Mouse (Mus musculus) layer of hippocampus, adult 2 months (tissue): ENCODE data around the gene Rps6kl1. TPM values are rescaled to one million over a fixed set of nuclear protein-coding genes. Genes with fewer than 3 reads are reported as not detected.

Experiments
- DNase-seq, 2 experiments: peaks; one replicate each; pipeline ENCODE4 v3.0.0; 2022; ENCODE audit warnings: low spot score in 2 of 2
- H3K27ac ChIP-seq: fragments of 200-600 bp; 2 replicates; pipeline ENCODE4 v1.8.1; 2022
- H3K4me3 ChIP-seq: fragments of 200-600 bp; 2 replicates; pipeline ENCODE4 v1.8.1; 2022; ENCODE audit warnings: mild to moderate bottlenecking
- CTCF ChIP-seq: fragments of 200-600 bp; conservative IDR thresholded peaks from 2 replicates; pipeline ENCODE4 v1.8.1; 2022; ENCODE audit warnings: antibody characterized with exemption, mild to moderate bottlenecking, moderate library complexity
- total RNA-seq, 2 experiments: library from RNA; stranded (reverse); gene quantifications; 2 replicates each; pipeline ENCODE4 v1.2.3; 2021

The Rps6kl1 gene
- total RNA-seq, 2 experiments from 2014 or later, result 39.0 to 40.0 TPM

GRCm38 (mm10) chr12:85124751-85125150, 26.3 kb downstream of the Rps6kl1 start:
- no peak for TF ChIP-seq CTCF
- no peak overlapping the region for H3K27ac ChIP-seq
- DNase-seq, result no peak
- H3K4me3 ChIP-seq, result no peak overlapping the region

DNA sequence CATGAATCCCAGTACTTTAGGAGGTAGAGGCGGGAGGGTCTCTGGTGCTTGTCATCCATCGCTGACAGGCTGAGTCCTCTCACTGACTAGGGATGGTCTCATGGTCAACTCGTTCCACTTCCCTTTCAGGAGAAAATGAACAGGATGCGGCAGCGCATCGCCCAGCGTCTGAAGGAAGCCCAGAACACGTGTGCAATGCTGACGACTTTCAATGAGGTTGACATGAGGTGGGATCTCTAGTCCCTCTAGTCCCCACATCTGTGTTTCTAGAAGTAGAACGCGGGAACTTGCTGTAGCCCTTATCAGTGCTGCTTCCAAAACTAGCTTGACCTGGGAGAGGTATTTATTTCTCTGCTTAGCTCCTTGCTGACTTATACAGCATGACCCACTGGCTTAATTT, 27.4 kb downstream of the Rps6kl1 start:
- Histone ChIP-seq H3K27ac (no peak overlapping the region), H3K4me3 (no peak overlapping the region)
- DNase-seq, result no peak
- TF ChIP-seq CTCF, result no peak

- peak overlapping the region; percentile 18; the same call in 1 of the 2 replicates for H3K27ac ChIP-seq
These were observed 27.9 kb downstream of the Rps6kl1 start for GRCm38 (mm10) chr12:85123108-85123530.

DNA sequence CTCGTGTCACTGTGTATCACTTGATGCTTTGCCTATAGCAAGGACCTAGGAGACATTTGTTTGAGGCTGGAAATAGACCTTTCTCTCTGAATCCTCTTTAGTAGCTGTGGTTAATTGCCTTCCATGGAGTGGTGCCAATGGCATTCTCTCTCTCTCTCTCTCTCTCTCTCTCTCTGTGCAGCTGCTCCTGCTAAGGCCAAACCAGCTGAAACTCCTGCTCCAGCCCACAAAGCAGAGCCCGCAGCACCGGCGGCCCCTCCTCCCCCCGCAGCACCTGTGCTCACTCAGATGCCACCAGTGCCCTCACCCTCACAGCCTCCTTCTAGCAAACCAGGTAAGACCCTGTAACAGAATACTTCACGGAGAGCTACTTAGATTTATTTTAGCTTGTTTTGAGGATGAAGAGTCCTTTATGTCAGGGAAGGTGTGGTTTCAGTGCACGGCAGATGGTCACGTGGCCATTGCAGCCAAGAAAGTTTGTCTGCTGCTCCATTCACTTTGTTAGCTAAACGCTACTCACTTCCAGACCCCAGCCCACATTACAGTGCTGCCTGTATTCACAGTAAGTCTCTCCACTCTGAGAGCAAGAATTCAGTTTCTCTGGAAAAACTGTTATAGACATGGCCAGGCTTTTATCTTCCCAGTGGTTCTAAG, 29.1 kb downstream of the Rps6kl1 start:
- no peak overlapping the region for H3K27ac ChIP-seq
- no peak for DNase-seq
- no peak for TF ChIP-seq CTCF
- H3K4me3 ChIP-seq, result no peak overlapping the region

More at GRCm38 (mm10) chr12:85123108-85123530, 27.9 kb downstream of the Rps6kl1 start:
- DNase-seq, result no peak
- no peak overlapping the region for H3K4me3 ChIP-seq
- no peak for TF ChIP-seq CTCF

DNA sequence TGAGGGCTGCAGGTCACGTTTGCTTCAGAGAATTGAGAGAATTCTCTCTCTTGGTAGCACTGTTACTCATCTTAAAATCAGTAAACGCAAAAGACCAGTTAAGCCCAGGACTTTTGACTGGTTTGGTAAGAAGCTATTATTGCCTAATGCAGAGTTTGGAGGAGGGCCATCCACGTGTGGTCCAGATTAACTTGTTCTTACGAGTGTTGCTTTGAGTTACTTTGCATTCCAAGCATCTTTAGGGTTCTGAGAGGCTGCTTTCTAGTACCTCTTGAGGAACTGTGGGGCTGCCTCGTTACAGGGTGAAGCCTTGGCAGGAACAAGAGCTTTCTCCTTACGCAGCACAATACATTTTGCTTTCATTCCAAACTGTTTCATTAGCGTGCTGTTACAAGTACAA, 35.4 kb downstream of the Rps6kl1 start:
- TF ChIP-seq CTCF, result no peak
- H3K27ac ChIP-seq, result no peak overlapping the region
- H3K4me3 ChIP-seq, result no peak overlapping the region
- DNase-seq, result no peak

DNA sequence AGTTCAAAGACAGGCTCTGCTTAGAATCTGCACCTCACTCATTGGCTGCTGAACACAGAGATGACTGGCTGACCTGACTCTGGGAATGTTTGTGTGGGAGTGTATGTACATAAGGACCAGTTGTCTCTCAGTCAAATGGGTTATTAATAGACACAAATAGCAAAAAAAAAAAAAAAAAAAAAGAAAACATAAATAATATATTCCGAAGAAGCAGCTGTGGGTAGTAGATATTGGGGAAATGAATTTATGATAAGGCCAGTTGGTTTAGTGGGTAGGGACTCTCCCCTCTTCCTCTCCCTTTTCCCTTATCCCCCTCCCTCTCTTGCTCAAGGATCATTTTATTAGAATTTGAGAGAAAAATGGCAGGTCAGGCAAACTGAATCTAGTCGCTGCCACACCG, 37.1 kb downstream of the Rps6kl1 start:
- H3K27ac ChIP-seq, result no peak overlapping the region; the same call in 1 of the 2 replicates
- no peak for TF ChIP-seq CTCF
- no peak for DNase-seq
- no peak overlapping the region for H3K4me3 ChIP-seq

- Histone ChIP-seq H3K4me3 (no peak overlapping the region), H3K27ac (peak overlapping the region; percentile 41; the same call in 1 of the 2 replicates)
- no peak for DNase-seq
- no peak for TF ChIP-seq CTCF
These were observed 37.7 kb downstream of the Rps6kl1 start for GRCm38 (mm10) chr12:85113337-85113736.

GRCm38 (mm10) chr12:85112550-85113251, 38.4 kb downstream of the Rps6kl1 start:
- TF ChIP-seq CTCF, result no peak
- no peak for DNase-seq
- H3K4me3 ChIP-seq, result no peak overlapping the region; the same call in 1 of the 2 replicates
- H3K27ac ChIP-seq, result peak overlapping the region; percentile 41; the same call in 1 of the 2 replicates

GRCm38 (mm10) chr12:85110698-85111592, 40.1 kb downstream of the Rps6kl1 start, which contains the start of the genes Prox2 and Dlst:
Prox2 (minus strand) TSS chr12:85110759.
Dlst (plus strand) TSS chr12:85110833.
- H3K4me3 ChIP-seq, result peak within 1 kb of the TSS; percentile 89
- DNase-seq, result peak; percentile 86 to 90
- TF ChIP-seq CTCF, result peak; percentile 26
- peak within 1 kb of the TSS; percentile 92 for H3K27ac ChIP-seq

DNA sequence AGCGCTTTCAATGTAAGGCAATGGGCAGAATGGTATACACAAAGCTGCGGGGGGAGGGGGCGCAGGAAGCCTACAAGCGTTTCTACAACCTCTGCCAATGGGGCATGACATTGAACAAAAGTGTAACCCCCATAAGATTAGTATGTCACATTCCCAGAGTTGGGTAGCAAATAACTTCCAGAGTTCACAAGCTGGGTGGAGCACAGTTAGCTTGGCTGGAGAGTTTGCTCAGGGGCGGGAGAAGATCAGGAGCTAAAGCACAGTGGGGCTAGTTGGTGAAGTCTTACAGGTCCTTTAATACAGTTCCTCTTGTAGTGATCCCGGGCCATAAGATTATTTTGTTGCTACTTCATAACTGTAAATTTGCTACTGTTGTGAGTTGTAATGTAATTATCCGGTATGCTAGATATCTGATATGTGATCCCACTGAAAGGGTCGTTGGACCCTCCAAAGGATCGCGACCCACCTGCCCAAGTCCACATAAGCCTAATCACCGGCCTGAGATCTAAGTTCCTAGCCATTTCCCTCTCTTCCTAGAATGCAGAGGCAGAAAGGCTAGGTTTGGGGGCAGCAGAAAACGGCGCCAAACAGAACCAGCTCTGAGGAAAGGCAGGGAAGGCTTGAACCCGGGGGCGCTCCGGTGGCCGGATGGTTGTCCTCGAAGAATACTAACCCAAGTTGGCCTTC, 40.9 kb downstream of the Rps6kl1 start:
- no peak for TF ChIP-seq CTCF
- Histone ChIP-seq H3K27ac (peak overlapping the region; percentile 92), H3K4me3 (peak overlapping the region; percentile 89)
- no peak for DNase-seq

- no peak for DNase-seq
- Histone ChIP-seq H3K4me3 (peak overlapping the region; percentile 89; the same call in 1 of the 2 replicates), H3K27ac (no peak overlapping the region)
- TF ChIP-seq CTCF, result no peak
These were observed 41.6 kb downstream of the Rps6kl1 start for GRCm38 (mm10) chr12:85109426-85109825.

- no peak overlapping the region for H3K27ac ChIP-seq
- H3K4me3 ChIP-seq, result no peak overlapping the region
- no peak for TF ChIP-seq CTCF
- no peak for DNase-seq
These were observed 42.4 kb downstream of the Rps6kl1 start for GRCm38 (mm10) chr12:85108643-85109042.

DNA sequence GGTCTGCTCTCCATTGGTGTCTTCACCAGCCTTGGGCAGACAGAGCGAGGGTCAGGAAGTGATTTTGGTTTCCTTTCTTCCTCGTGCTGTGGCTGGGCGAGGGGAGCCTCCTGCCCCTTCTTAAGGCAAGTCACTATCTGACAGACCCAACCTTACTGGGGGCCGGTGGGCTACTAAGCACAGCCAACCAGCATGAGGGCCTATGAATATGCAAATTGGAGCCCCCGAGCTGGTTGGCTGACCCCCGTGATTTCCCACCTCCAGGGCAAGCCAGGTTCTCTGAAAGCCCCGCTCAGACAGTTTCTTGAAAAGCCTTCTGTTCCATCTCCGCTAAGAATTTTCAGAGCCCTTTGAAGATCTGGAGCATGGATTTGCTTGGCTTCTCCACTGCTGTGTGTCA, 44.8 kb downstream of the Rps6kl1 start:
- H3K27ac ChIP-seq, result no peak overlapping the region
- no peak for TF ChIP-seq CTCF
- DNase-seq, result no peak
- no peak overlapping the region for H3K4me3 ChIP-seq
